Mouse (Mus musculus) midbrain, postnatal 0 days (tissue): ENCODE measurements around the gene Asb12. TPM values are rescaled to one million over a fixed set of nuclear protein-coding genes. Genes with fewer than 3 reads are reported as not detected.
"Not testable (repeated sequence)": the region's sequence is repeated elsewhere in the genome, so short reads cannot be mapped to it uniquely, and the experiment has no call there.

Source experiments
- ATAC-seq: fragments of 200-750 bp; cut with Nextera tagmentation; 2 replicates; pipeline ENCODE4 v1.8.0; 2017; ENCODE audit warnings: moderate number of reproducible peaks, mild to moderate bottlenecking, moderate TSS enrichment, moderate library complexity; ENCODE audit not compliant: low FRiP score
- DNase-seq: peaks from one replicate; pipeline ENCODE4 v3.0.0-alpha.2; 2015; ENCODE audit warnings: low spot score
- H3K27ac ChIP-seq: fragments of 300-500 bp; sonication (generic); 2 replicates; pipeline ENCODE4 v1.5.1; 2014; ENCODE audit warnings: low read depth, mild to moderate bottlenecking, low read length, mixed read lengths
- H3K27me3 ChIP-seq: fragments of 300-500 bp; sonication (generic); 2 replicates; pipeline ENCODE4 v1.6.1; 2014; ENCODE audit warnings: low read length, control low read depth, mixed read lengths; ENCODE audit not compliant: insufficient read depth
- H3K36me3 ChIP-seq: fragments of 300-500 bp; sonication (generic); 2 replicates; pipeline ENCODE4 v1.6.1; 2014; ENCODE audit warnings: low read length, control low read depth, mixed read lengths; ENCODE audit not compliant: insufficient read depth
- H3K4me1 ChIP-seq: fragments of 300-500 bp; sonication (generic); 2 replicates; pipeline ENCODE4 v1.6.1; 2014; ENCODE audit warnings: mild to moderate bottlenecking, control low read depth, antibody characterized with exemption, low read length, mixed read lengths; ENCODE audit not compliant: insufficient read depth
- H3K4me2 ChIP-seq: fragments of 300-500 bp; sonication (generic); 2 replicates; pipeline ENCODE4 v1.6.1; 2014; ENCODE audit warnings: low read depth, mild to moderate bottlenecking, low read length, mixed read lengths; ENCODE audit not compliant: poor library complexity, severe bottlenecking
- H3K4me3 ChIP-seq: fragments of 300-500 bp; sonication (generic); 2 replicates; pipeline ENCODE4 v1.5.1; 2014; ENCODE audit warnings: low read depth, mild to moderate bottlenecking, low read length, moderate library complexity
- H3K9ac ChIP-seq: fragments of 300-500 bp; sonication (generic); replicated peaks from 2 replicates; pipeline ENCODE4 v1.6.1; 2014; ENCODE audit warnings: mild to moderate bottlenecking, low read length, moderate library complexity, mixed read lengths; ENCODE audit not compliant: poor library complexity, severe bottlenecking
- H3K9me3 ChIP-seq: fragments of 300-500 bp; sonication (generic); 2 replicates; pipeline ENCODE4 v1.6.1; 2016; ENCODE audit warnings: low read length, control low read depth
- CTCF ChIP-seq: IDR thresholded peaks from 2 replicates; pipeline ENCODE4 v1.5.1; 2016; ENCODE audit warnings: antibody characterized with exemption, mild to moderate bottlenecking
- WGBS: fragments of 180-500 bp; shearing (Covaris S2); extraction: QIAGEN DNeasy Blood & Tissue Kit; methylation state at CpG from one replicate; pipeline ENCODE4 v1.1.7; 2014; 5-methylcytosine and 5-hydroxymethylcytosine counted together
- polyA plus RNA-seq: library from polyadenylated mRNA; unstranded; fragments of >200 nt; fragmentation: Nextera tagmentation; extraction: Ambion mirVana; gene quantifications from 2 replicates; pipeline ENCODE4 v1.2.1, GENCODE M21; 2015
- total RNA-seq: library from RNA; depleted of rRNA; stranded (reverse); fragments of >200 nt; gene quantifications from 2 replicates; pipeline ENCODE4 v1.2.3, GENCODE M21; 2014; rRNA removed

The Asb12 gene
- total RNA-seq, result not detected in 2 replicates
- 0.17 and 0.18 TPM in 2 replicates for polyA plus RNA-seq

DNA sequence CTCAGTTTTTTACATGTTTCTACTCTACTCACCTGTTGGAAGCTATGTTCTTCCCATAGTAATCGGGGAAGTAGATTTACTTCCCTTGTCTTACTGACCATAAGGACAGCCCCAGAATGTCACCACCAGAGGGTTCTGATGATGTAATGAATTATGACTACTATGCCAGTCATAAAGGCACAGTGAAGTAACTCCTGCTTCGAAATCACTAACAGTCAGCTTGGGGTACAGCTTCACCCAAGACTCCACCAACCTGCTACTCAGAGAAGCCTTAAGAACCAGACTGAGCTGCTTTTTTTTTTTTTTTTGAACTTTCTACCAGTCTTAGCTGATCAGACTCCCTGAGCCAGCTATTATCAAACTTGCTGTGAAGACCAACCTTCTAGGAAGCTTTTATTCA is at the start of gene Asb12, which contains the start of gene Pfn5:
TSS of gene Asb12 (minus strand) at position 101 of the 400 bp plus-strand sequence.
TSS of gene Pfn5 (plus strand) at position 218 of the 400 bp plus-strand sequence.
- no peak for DNase-seq
- Histone ChIP-seq H3K9me3 (no peaks in the 10 kb centered on the region), H3K4me3 (no peak within 1 kb of the TSS), H3K27me3 (no peaks in the 10 kb centered on the region), H3K36me3 (no peaks in the 10 kb centered on the region), H3K4me1 (no peaks in the 10 kb centered on the region), H3K4me2 (no peak within 1 kb of the TSS), H3K9ac (no peak within 1 kb of the TSS), H3K27ac (no peak within 1 kb of the TSS)
- no peak for ATAC-seq
- WGBS, result 88% methylated on average over 2 of the region's 2 CpGs
- TF ChIP-seq CTCF, result no peak

DNA sequence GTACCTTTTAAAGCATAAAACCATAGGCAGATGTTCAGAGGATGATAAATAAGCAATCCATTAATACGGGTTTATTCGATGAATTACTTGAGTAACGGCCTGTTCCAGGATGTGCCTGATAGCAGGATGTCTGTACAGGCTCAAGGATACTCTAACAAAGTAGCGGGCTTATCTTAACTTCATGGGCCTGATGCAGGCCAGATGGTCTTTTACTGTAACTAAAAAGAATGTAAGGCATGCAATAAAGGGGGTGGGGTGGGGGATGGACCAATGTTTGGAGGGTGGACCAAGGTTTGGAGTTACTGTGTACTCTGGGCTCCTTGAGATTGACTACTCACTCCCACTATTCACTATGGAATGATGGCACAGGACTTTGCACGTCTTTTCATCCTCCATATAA is 42.8 kb upstream of the Asb12 start:
- no peak overlapping the region for H3K4me3 ChIP-seq
- H3K4me2 ChIP-seq, result no peak overlapping the region
- WGBS, result 85% methylated on average over 5 of the region's 5 CpGs
- DNase-seq, result no peak
- H3K27me3 ChIP-seq, result no peaks in the 10 kb centered on the region
- TF ChIP-seq CTCF, result no peak
- no peaks in the 10 kb centered on the region for H3K36me3 ChIP-seq
- no peaks in the 10 kb centered on the region for H3K4me1 ChIP-seq
- ATAC-seq, result no peak
- no peaks in the 10 kb centered on the region for H3K9me3 ChIP-seq
- H3K27ac ChIP-seq, result no peak overlapping the region
- H3K9ac ChIP-seq, result no peak overlapping the region

DNA sequence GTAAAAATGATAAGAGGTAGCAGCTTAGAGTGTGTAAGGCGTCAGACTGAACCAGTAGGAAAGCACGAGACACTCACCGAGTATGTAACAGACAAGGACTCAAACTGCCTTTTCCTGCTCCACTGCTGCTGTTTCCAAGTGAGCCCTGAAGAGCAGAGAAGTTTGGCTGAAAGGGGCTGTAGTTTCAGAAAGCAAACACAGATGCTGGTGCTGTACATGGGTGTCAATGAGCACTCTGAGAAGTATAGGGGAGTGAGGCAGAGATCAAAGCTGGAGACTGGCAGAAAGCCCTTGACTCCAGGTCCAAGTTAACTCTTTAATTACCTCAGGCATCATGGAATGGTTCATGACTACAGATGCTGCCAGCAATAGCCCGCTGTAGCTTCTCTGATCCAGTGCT is 3.5 kb downstream of the Asb12 start:
- no peak overlapping the region for H3K4me2 ChIP-seq
- WGBS, result 69% methylated on average over 4 of the region's 4 CpGs
- DNase-seq (no peak), ATAC-seq (no peak)
- H3K27me3 ChIP-seq, result no peaks in the 10 kb centered on the region
- H3K4me3 ChIP-seq, result no peak overlapping the region
- H3K4me1 ChIP-seq, result no peaks in the 10 kb centered on the region
- no peaks in the 10 kb centered on the region for H3K9me3 ChIP-seq
- H3K27ac ChIP-seq, result no peak overlapping the region
- no peak overlapping the region for H3K9ac ChIP-seq
- TF ChIP-seq CTCF, result no peak
- no peaks in the 10 kb centered on the region for H3K36me3 ChIP-seq

DNA sequence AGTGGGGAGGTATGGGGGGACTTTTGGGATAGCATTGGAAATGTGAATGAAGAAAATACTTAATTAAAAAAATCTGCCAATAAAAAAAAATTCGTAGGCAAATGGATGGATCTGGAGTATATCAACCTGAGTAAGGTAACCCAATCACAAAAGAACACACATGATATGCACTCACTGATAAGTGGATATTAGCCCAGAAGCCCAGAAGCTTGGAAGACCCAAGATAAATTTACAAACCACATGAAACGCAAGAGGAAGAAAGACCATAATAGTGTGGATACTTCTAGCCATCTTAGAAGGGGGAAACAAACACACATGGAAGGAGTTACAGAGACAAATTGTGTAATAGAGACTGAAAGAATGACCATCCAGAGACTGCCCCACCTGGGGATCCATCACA is 22.3 kb downstream of the Asb12 start:
- H3K27me3 ChIP-seq, DNase-seq, H3K9me3 ChIP-seq, H3K4me2 ChIP-seq, H3K27ac ChIP-seq, ATAC-seq, H3K36me3 ChIP-seq, H3K9ac ChIP-seq, H3K4me1 ChIP-seq, H3K4me3 ChIP-seq: not testable (repeated sequence)
- WGBS, result 87% methylated on average over 2 of the region's 2 CpGs

DNA sequence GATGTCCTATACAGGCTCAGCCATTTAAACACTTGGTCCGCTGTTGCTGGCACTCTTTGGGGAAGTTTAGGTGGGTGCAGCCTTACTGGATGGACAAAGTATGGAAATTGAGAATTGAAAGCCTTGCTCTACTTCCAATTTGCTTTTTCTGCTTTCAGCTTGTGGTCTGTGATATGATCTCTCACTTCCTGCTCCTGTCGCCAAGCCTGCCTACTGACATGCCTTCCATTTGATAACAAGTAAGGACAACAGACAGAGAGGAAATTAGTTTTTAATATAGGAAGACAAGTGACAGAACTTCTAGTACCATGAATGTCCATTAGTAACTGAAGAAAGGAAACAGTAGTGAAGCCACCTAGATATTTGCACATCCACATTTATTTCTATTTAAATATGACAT is 32.6 kb downstream of the Asb12 start:
- 86% methylated on average over 2 of the region's 2 CpGs for WGBS
- Histone ChIP-seq H3K4me2 (no peak overlapping the region), H3K4me3 (no peak overlapping the region), H3K27ac (no peak overlapping the region), H3K36me3 (no peaks in the 10 kb centered on the region), H3K4me1 (no peaks in the 10 kb centered on the region), H3K27me3 (no peaks in the 10 kb centered on the region), H3K9ac (no peak overlapping the region), H3K9me3 (no peaks in the 10 kb centered on the region)
- no peak for DNase-seq
- ATAC-seq, result no peak
- no peak for TF ChIP-seq CTCF

DNA sequence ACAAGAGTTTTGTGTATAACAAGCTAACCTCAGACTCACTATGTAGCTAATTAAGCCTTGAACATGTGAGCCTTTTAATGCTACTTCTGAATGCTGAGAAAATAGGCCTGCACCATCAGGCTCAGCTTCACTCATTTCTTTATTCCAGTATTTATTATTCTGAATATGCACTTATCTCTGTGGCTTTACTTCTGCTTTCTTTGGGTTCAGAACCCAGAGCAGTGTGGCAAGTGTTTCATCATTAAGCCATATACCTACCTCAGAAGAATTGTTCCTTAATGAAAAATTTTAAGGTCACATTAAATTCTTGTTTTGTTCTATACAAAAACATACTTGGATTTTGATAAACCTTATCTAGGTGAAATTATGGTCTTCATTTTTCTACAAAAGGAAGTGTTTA is 33.9 kb downstream of the Asb12 start:
- DNase-seq, result no peak
- H3K4me3 ChIP-seq, result no peak overlapping the region
- H3K9me3 ChIP-seq, result no peaks in the 10 kb centered on the region
- H3K27me3 ChIP-seq, result no peaks in the 10 kb centered on the region
- no peak overlapping the region for H3K27ac ChIP-seq
- no peaks in the 10 kb centered on the region for H3K4me1 ChIP-seq
- TF ChIP-seq CTCF, result no peak
- no peak overlapping the region for H3K4me2 ChIP-seq
- no peaks in the 10 kb centered on the region for H3K36me3 ChIP-seq
- ATAC-seq, result no peak
- no peak overlapping the region for H3K9ac ChIP-seq
